Mouse (Mus musculus) liver, postnatal 0 days (tissue): ENCODE measurements at regions not wholly inside any gene's neighbourhood (a gene's known extent, or its start where the extent isn't known, plus 50 kb on each side); places are given as distances from the start of the nearest gene placed in this dataset.

ENCODE experiments used
- CTCF ChIP-seq: sonication (generic); IDR thresholded peaks from 2 replicates; pipeline ENCODE4 v1.5.1; 2016; ENCODE audit warnings: antibody characterized with exemption, low read depth
- EP300 ChIP-seq: IDR thresholded peaks from 2 replicates; pipeline ENCODE4 v1.6.1; 2016; ENCODE audit warnings: antibody characterized with exemption, low read depth, mild to moderate bottlenecking

DNA sequence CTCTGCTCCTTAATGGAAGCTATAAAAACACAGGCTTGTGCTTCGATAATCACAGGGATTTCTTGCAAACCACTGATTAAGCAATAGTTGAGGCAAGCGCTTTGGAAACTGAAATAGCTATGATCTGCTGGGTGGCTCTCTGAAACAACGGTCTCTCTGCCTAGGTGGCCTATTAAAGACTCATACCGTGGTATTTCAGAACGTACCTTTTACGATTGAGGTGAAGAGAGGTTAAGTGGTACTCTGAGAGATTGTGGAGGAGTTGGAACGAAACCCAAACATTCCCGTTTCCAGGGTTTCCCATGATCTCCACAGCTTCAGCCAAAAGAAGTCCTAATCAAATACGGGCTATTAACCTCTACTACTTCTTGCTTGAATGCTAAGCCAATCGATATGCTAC lies 212.2 kb downstream of the Actr3 start:
- TF ChIP-seq CTCF: no peak
- no peak for TF ChIP-seq EP300
